Comparison of ENCODE assay signal across 16 mouse cellular contexts in the genomic region with DNA sequence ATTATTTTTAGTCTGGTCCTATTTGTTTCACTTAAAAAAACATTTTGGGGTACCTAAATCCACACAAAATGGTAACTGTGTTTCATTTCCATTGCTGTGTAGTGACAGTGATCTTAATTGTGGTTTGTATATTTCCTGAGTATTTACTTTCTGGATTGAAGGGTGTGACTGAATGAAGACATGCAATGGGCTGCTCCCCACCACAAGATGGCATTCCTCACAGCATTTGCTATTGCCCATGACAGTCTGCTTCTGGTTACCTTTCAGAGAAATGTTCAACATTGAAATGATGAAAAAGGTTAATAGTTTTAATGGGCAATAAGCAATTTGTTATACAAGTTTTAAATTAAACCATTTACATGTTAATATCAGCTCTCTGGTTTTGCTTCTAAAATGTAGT. TPM values are rescaled to one million over a fixed set of nuclear protein-coding genes. Genes with fewer than 3 reads are reported as not detected.
DNase-seq lines count a peak whose midpoint lies in the region; ATAC-seq and TF ChIP-seq lines count a peak whose summit lies in the region.
"Had no signal": no experiment of that assay in that cellular context is flagged by ENCODE, and none has a peak within 500 bp of the region (broad histone marks: within the 10 kb centered on the region; RNA-seq: fewer than 3 reads in every experiment).

No protein-coding gene starts in this region.

- no peaks in the 10 kb centered on the region for H3K9me3 ChIP-seq in kidney, postnatal 0 days (replicated peaks; ENCODE audit: low read length)
- H3K9me3 ChIP-seq in midbrain, postnatal 0 days (ENCODE audit: low read length): no peaks in the 10 kb centered on the region
- no peaks in the 10 kb centered on the region for H3K9me3 ChIP-seq in midbrain, embryonic 11.5 days (ENCODE audit: control insufficient read depth, low read length)
- H3K9me3 ChIP-seq: neural tube, embryonic 15.5 days had no signal

- no peak overlapping the region for H3K9ac ChIP-seq in kidney, postnatal 0 days (ENCODE audit: low read depth, low read length)
- H3K9ac ChIP-seq in midbrain, postnatal 0 days (replicated peaks; ENCODE audit: low read length, poor library complexity, severe bottlenecking): no peak overlapping the region
- H3K9ac ChIP-seq in midbrain, embryonic 11.5 days (ENCODE audit: low read length): no peak overlapping the region
- H3K9ac ChIP-seq: hindbrain, embryonic 14.5 days; neural tube, embryonic 15.5 days had no signal

- no peak overlapping the region for H3K27ac ChIP-seq in kidney, postnatal 0 days
- no peak overlapping the region for H3K27ac ChIP-seq in midbrain, postnatal 0 days (ENCODE audit: low read depth, low read length)
- no peak overlapping the region for H3K27ac ChIP-seq in midbrain, embryonic 11.5 days (ENCODE audit: low read depth, low read length)
- H3K27ac ChIP-seq: hindbrain, embryonic 14.5 days; neural tube, embryonic 15.5 days had no signal

- peak; percentile 49 for TF ChIP-seq CTCF in kidney, postnatal 0 days (IDR thresholded peaks at IDR 0.05; ENCODE audit: low read depth)
- TF ChIP-seq CTCF in midbrain, postnatal 0 days (IDR thresholded peaks at IDR 0.05): peak; percentile 63

- H3K27me3 ChIP-seq in kidney, postnatal 0 days (ENCODE audit: insufficient read depth, low read length): no peaks in the 10 kb centered on the region
- H3K27me3 ChIP-seq in midbrain, postnatal 0 days (ENCODE audit: insufficient read depth, low read length): no peaks in the 10 kb centered on the region
- no peaks in the 10 kb centered on the region for H3K27me3 ChIP-seq in midbrain, embryonic 11.5 days (ENCODE audit: control insufficient read depth, insufficient read depth, low read length)
- H3K27me3 ChIP-seq: neural tube, embryonic 15.5 days had no signal

- H3K36me3 ChIP-seq in kidney, postnatal 0 days (ENCODE audit: insufficient read depth, low read length): no peaks in the 10 kb centered on the region
- peaks cover 15% of the 10 kb centered on the region; the same call in 1 of the 2 replicates for H3K36me3 ChIP-seq in midbrain, postnatal 0 days (ENCODE audit: insufficient read depth, low read length)
- peaks cover 3% of the 10 kb centered on the region for H3K36me3 ChIP-seq in midbrain, embryonic 11.5 days (ENCODE audit: control insufficient read depth, insufficient read depth, low read length)

- no peak for ATAC-seq in kidney, postnatal 0 days (replicated peaks; ENCODE audit: low FRiP score, low read depth)
- no peak for ATAC-seq in midbrain, postnatal 0 days (ENCODE audit: low FRiP score)
- ATAC-seq in midbrain, embryonic 11.5 days (ENCODE audit: low FRiP score): no peak
- ATAC-seq: midbrain, embryonic 16.5 days had no signal

- DNase-seq in cerebellum, postnatal 25 days: peak; percentile 15 to 48
- no peak for DNase-seq in cerebellum, adult 9-11 months
- DNase-seq in kidney, postnatal 0 days (ENCODE audit: low spot score): no peak
- no peak for DNase-seq in kidney, postnatal 4 days
- peak; percentile 8 for DNase-seq in midbrain, postnatal 0 days (ENCODE audit: low spot score)
- DNase-seq in midbrain, embryonic 11.5 days (ENCODE audit: low spot score, missing footprints): no peak
- DNase-seq in retina, embryonic 14.5 days (ENCODE audit: low spot score): no peak
- DNase-seq in embryo, embryonic 9.5 days (ENCODE audit: extremely low spot score): no peak
- DNase-seq: gastrocnemius, postnatal 14 days; kidney, adult 9 months; lung, postnatal 14 days; right cerebral cortex, adult 18-20 months had no signal

- H3K4me1 ChIP-seq in kidney, postnatal 0 days (replicated peaks; ENCODE audit: insufficient read depth, low read length): no peaks in the 10 kb centered on the region
- no peaks in the 10 kb centered on the region for H3K4me1 ChIP-seq in midbrain, postnatal 0 days (ENCODE audit: insufficient read depth, low read length)
- H3K4me1 ChIP-seq in midbrain, embryonic 11.5 days (ENCODE audit: control insufficient read depth, insufficient read depth, low read length): no peaks in the 10 kb centered on the region
- H3K4me1 ChIP-seq: neural tube, embryonic 15.5 days had no signal

- H3K4me3 ChIP-seq in kidney, postnatal 0 days (replicated peaks; ENCODE audit: low read depth, low read length): no peak overlapping the region
- H3K4me3 ChIP-seq in midbrain, postnatal 0 days (ENCODE audit: low read depth, low read length): no peak overlapping the region
- H3K4me3 ChIP-seq in midbrain, embryonic 11.5 days (ENCODE audit: low read depth, low read length): no peak overlapping the region
- H3K4me3 ChIP-seq: neural tube, embryonic 15.5 days had no signal

- H3K4me2 ChIP-seq in kidney, postnatal 0 days (ENCODE audit: low read length): no peak overlapping the region
- H3K4me2 ChIP-seq in midbrain, postnatal 0 days (ENCODE audit: low read depth, low read length, poor library complexity, severe bottlenecking): no peak overlapping the region
- H3K4me2 ChIP-seq in midbrain, embryonic 11.5 days: no peak overlapping the region
- H3K4me2 ChIP-seq: hindbrain, embryonic 14.5 days; neural tube, embryonic 15.5 days had no signal

RNA-seq across cellular contexts. Expression of a gene that starts 8.8 kb away (rescaled TPM):
- polyA plus RNA-seq in kidney, postnatal 0 days (2015; fragmentation: Nextera tagmentation; extraction: Ambion mirVana): 5.8 and 6.4 TPM in 2 replicates
- total RNA-seq in midbrain, postnatal 0 days (2014; rRNA removed): 18.2 and 22.6 TPM in 2 replicates
- 17.8 and 18.5 TPM in 2 replicates for polyA plus RNA-seq in midbrain, postnatal 0 days (2015; fragmentation: Nextera tagmentation; extraction: Ambion mirVana)
- 19.2 and 20.1 TPM in 2 replicates for polyA plus RNA-seq in midbrain, embryonic 11.5 days (2014; fragmentation: Nextera tagmentation; extraction: Ambion mirVana)

RNA-seq across cellular contexts. Expression of a gene that starts 9.2 kb away (rescaled TPM):
- polyA plus RNA-seq in kidney, postnatal 0 days (2015; fragmentation: Nextera tagmentation; extraction: Ambion mirVana): 1.5 and 1.6 TPM in 2 replicates
- total RNA-seq in midbrain, postnatal 0 days (2014; rRNA removed): 3.4 and 6.2 TPM in 2 replicates
- 6.6 and 7.7 TPM in 2 replicates for polyA plus RNA-seq in midbrain, postnatal 0 days (2015; fragmentation: Nextera tagmentation; extraction: Ambion mirVana)
- 0.98 and 1.1 TPM in 2 replicates for polyA plus RNA-seq in midbrain, embryonic 11.5 days (2014; fragmentation: Nextera tagmentation; extraction: Ambion mirVana)
- polyA plus RNA-seq: limb, embryonic 11.5 days had no signal

Comparison
In these comparisons a context has a peak if more than half of its experiments do, and no peak if none do; other contexts are left out.
1. DNase-seq: peak in cerebellum, postnatal 25 days (2 of 2) and midbrain, postnatal 0 days (single experiment); none in cerebellum, adult 9-11 months (single experiment), kidney, postnatal 0 days (single experiment), kidney, postnatal 4 days (0 of 2), midbrain, embryonic 11.5 days (single experiment), retina, embryonic 14.5 days (single experiment) and embryo, embryonic 9.5 days (single experiment).